Mouse (Mus musculus): ENCODE measurements around the gene Gm6890.
"Not testable (repeated sequence)": the region's sequence is repeated elsewhere in the genome, so short reads cannot be mapped to it uniquely, and the experiment has no call there.

DNA sequence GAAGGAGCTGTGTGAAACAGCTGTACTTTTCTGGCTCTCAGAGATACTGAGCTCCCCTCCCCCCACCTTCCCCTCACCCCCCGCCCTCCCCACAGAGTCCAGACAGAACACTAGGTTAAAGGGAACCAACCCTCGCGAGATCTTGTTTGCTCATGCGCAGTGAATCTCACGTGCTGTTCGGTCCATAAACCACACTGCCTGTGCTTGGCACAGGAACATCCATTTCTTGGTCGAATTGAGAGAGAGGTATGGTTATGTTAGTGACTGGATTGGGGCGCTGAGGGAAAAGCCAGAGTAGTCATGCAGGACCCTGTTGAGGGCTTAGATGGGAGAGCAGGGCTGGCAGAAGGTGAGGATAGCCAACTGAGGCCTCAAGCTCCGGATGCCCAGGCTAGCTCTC, at the start of gene Gm6890:
- TF ChIP-seq CTCF (IDR thresholded peaks at IDR 0.05; ENCODE audit: low read depth, low read length); POLR2A (IDR thresholded peaks at IDR 0.05; ENCODE audit: extremely low read depth, insufficient read depth, low read length): not testable (repeated sequence)
